Mouse (Mus musculus) cerebellum, adult 2 months (tissue): ENCODE measurements at regions not wholly inside any gene's neighbourhood (a gene's known extent, or its start where the extent isn't known, plus 50 kb on each side); places are given as distances from the start of the nearest gene placed in this dataset.

Experiments
- CTCF ChIP-seq: fragments of 200-500 bp; IDR thresholded peaks from 2 replicates; pipeline ENCODE4 v1.5.1; 2011; ENCODE audit warnings: low read depth, mild to moderate bottlenecking, control low read depth, low read length, moderate library complexity, borderline replicate concordance; ENCODE audit not compliant: insufficient read depth
- POLR2A ChIP-seq: fragments of 200-500 bp; IDR thresholded peaks from 2 replicates; pipeline ENCODE4 v1.6.1; 2011; ENCODE audit warnings: low read length, control low read depth, borderline replicate concordance; ENCODE audit not compliant: insufficient read depth

GRCm38 (mm10) chr13:117472726-117473125 is 129.4 kb upstream of the Hcn1 start:
- TF ChIP-seq CTCF (no peak), POLR2A (no peak)
